Mouse (Mus musculus) G1E (cell line): ENCODE measurements at regions not wholly inside any gene's neighbourhood (a gene's known extent, or its start where the extent isn't known, plus 50 kb on each side); places are given as distances from the start of the nearest gene placed in this dataset.

Experiments
- CTCF ChIP-seq: IDR thresholded peaks from 2 replicates; pipeline ENCODE4 v1.5.1; 2012; ENCODE audit warnings: low read depth, low read length, inconsistent platforms, mixed read lengths
- GATA1 ChIP-seq: IDR thresholded peaks from 2 replicates; pipeline ENCODE4 v1.6.1; 2012; ENCODE audit warnings: borderline replicate concordance, low read length, inconsistent platforms, mixed read lengths
- POLR2AphosphoS5 ChIP-seq: IDR thresholded peaks from 2 replicates; pipeline ENCODE4 v1.6.1; 2012; ENCODE audit warnings: low read depth, low read length, inconsistent platforms; ENCODE audit not compliant: insufficient replicate concordance
- TAL1 ChIP-seq: conservative IDR thresholded peaks from 2 replicates; pipeline ENCODE4 v1.6.1; 2012; ENCODE audit warnings: low read depth, low read length, inconsistent platforms, mixed read lengths

DNA sequence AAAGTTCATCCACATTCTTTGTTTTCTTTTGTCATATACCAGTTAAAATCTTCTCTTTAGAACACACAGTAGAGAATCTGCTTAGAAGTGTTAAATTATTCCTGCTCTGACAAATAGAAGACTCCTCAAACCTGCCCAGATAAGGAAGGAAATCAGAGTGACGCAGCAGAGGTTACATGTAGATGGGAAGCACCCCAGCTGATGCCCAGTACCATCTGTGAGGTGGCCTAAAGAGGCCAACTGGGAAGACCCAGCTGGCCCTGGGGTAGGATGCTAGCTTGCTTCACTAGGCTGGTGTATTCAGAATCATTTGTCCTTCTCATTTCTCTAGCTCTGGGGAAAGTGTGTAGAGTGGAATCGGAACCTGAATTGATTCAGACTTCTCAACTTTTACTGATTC lies 242.6 kb upstream of the Erbb4 start:
- TF ChIP-seq GATA1 (no peak), CTCF (no peak), POLR2AphosphoS5 (no peak), TAL1 (no peak)
